Mouse (Mus musculus) embryonic facial prominence, embryonic 11.5 days (tissue): Measurements from ENCODE around the gene Gdf1. TPM values are rescaled to one million over a fixed set of nuclear protein-coding genes. Genes with fewer than 3 reads are reported as not detected.
A peak's percentile ranks its signal among the peaks of the same experiment; 100 is the strongest.

Source experiments
- ATAC-seq: fragments of 200-750 bp; cut with Nextera tagmentation; replicated peaks from 2 replicates; pipeline ENCODE4 v1.8.0; 2017; ENCODE audit warnings: low read depth; ENCODE audit not compliant: insufficient number of reproducible peaks, low FRiP score, low TSS enrichment
- DNase-seq: peaks from one replicate; pipeline ENCODE4 v3.0.0-alpha.2; 2015; ENCODE audit warnings: low spot score
- H3K27ac ChIP-seq: fragments of 300-500 bp; sonication (generic); replicated peaks from 2 replicates; pipeline ENCODE4 v1.5.1; 2014; ENCODE audit warnings: mild to moderate bottlenecking, low read depth, low read length, control low read depth
- H3K27me3 ChIP-seq: fragments of 300-500 bp; sonication (generic); 2 replicates; pipeline ENCODE4 v1.6.1; 2014; ENCODE audit warnings: mild to moderate bottlenecking, low read length, moderate library complexity, mixed read lengths; ENCODE audit not compliant: control insufficient read depth, insufficient read depth
- H3K36me3 ChIP-seq: fragments of 300-500 bp; sonication (generic); replicated peaks from 2 replicates; pipeline ENCODE4 v1.6.1; 2014; ENCODE audit warnings: low read depth, mild to moderate bottlenecking, low read length, moderate library complexity, mixed read lengths; ENCODE audit not compliant: control insufficient read depth, insufficient read depth
- H3K4me1 ChIP-seq: fragments of 300-500 bp; sonication (generic); 2 replicates; pipeline ENCODE4 v1.6.1; 2014; ENCODE audit warnings: low read length, mixed read lengths; ENCODE audit not compliant: control insufficient read depth, insufficient read depth
- H3K4me2 ChIP-seq: fragments of 300-500 bp; sonication (generic); 2 replicates; pipeline ENCODE4 v1.6.1; 2014; ENCODE audit warnings: low read depth, mild to moderate bottlenecking, control low read depth, low read length, moderate library complexity
- H3K4me3 ChIP-seq: fragments of 300-500 bp; sonication (generic); 2 replicates; pipeline ENCODE4 v1.5.1; 2014; ENCODE audit warnings: low read depth, low read length, control low read depth
- H3K9ac ChIP-seq: fragments of 300-500 bp; sonication (generic); replicated peaks from 2 replicates; pipeline ENCODE4 v1.6.1; 2014; ENCODE audit warnings: mild to moderate bottlenecking, control low read depth, low read length
- H3K9me3 ChIP-seq: fragments of 300-500 bp; sonication (generic); replicated peaks from 2 replicates; pipeline ENCODE4 v1.6.1; 2016; ENCODE audit warnings: mild to moderate bottlenecking, low read length, inconsistent platforms, mixed read lengths; ENCODE audit not compliant: control insufficient read depth
- WGBS: fragments of 180-500 bp; shearing (Covaris S2); extraction: QIAGEN DNeasy Blood & Tissue Kit; methylation state at CpG from one replicate; pipeline ENCODE4 v1.1.7; 2014; 5-methylcytosine and 5-hydroxymethylcytosine counted together
- polyA plus RNA-seq: library from polyadenylated mRNA; unstranded; fragments of >200 nt; fragmentation: Nextera tagmentation; extraction: Ambion mirVana; gene quantifications from 2 replicates; pipeline ENCODE4 v1.2.1, GENCODE M21; 2014

The Gdf1 gene
- polyA plus RNA-seq, 1 experiment from 2014 or later, result 0.22 TPM

- Histone ChIP-seq H3K36me3 (peaks cover 24% of the 10 kb centered on the region), H3K27ac (0 out of 2 replicates have a peak overlapping the region, but pooled peaks have one; percentile 2), H3K9ac (no peak overlapping the region), H3K4me2 (no peak overlapping the region), H3K4me1 (peaks cover 12% of the 10 kb centered on the region), H3K9me3 (no peaks in the 10 kb centered on the region), H3K27me3 (no peaks in the 10 kb centered on the region), H3K4me3 (no peak overlapping the region)
- DNase-seq (peak; percentile 88), ATAC-seq (peak; percentile 70)
- whole genome bisulfite sequencing, result 24% methylated on average over 41 of the region's 41 CpGs
Measured at GRCm38 (mm10) chr8:70332070-70332877, 2.7 kb downstream of the Gdf1 start.

GRCm38 (mm10) chr8:70332878-70333202 lies 3.2 kb downstream of the Gdf1 start:
- H3K36me3 ChIP-seq, result peaks cover 26% of the 10 kb centered on the region
- no peak overlapping the region for H3K4me3 ChIP-seq
- H3K27me3 ChIP-seq, result no peaks in the 10 kb centered on the region
- peaks cover 12% of the 10 kb centered on the region for H3K4me1 ChIP-seq
- H3K9me3 ChIP-seq, result no peaks in the 10 kb centered on the region
- H3K9ac ChIP-seq, result no peak overlapping the region
- no peak overlapping the region for H3K27ac ChIP-seq
- WGBS, result 93% methylated on average over 6 of the region's 6 CpGs
- DNase-seq (no peak), ATAC-seq (no peak)
- no peak overlapping the region for H3K4me2 ChIP-seq

- Histone ChIP-seq H3K36me3 (peaks cover 24% of the 10 kb centered on the region), H3K4me1 (peaks cover 3% of the 10 kb centered on the region; the same call in 1 of the 2 replicates), H3K9me3 (no peaks in the 10 kb centered on the region), H3K4me2 (no peak overlapping the region), H3K27me3 (no peaks in the 10 kb centered on the region), H3K4me3 (no peak overlapping the region), H3K9ac (no peak overlapping the region), H3K27ac (no peak overlapping the region)
- ATAC-seq, result no peak
- no peak for DNase-seq
- WGBS, result 92% methylated on average over 7 of the region's 7 CpGs
Measured at GRCm38 (mm10) chr8:70338931-70339330, 9.3 kb downstream of the Gdf1 start.

- H3K4me3 ChIP-seq, result no peak overlapping the region
- no peak overlapping the region for H3K4me2 ChIP-seq
- 93% methylated on average over 7 of the region's 7 CpGs for WGBS
- H3K4me1 ChIP-seq, result peaks cover 3% of the 10 kb centered on the region; the same call in 1 of the 2 replicates
- H3K27me3 ChIP-seq, result no peaks in the 10 kb centered on the region
- H3K36me3 ChIP-seq, result peaks cover 9% of the 10 kb centered on the region
- H3K9ac ChIP-seq, result no peak overlapping the region
- ATAC-seq (no peak), DNase-seq (no peak)
- H3K9me3 ChIP-seq, result no peaks in the 10 kb centered on the region
- no peak overlapping the region for H3K27ac ChIP-seq
Measured at GRCm38 (mm10) chr8:70340659-70341058, 11.0 kb downstream of the Gdf1 start.

- H3K4me1 ChIP-seq, result peaks cover 3% of the 10 kb centered on the region; the same call in 1 of the 2 replicates
- WGBS, result 95% methylated on average over 14 of the region's 14 CpGs
- H3K4me3 ChIP-seq, result no peak overlapping the region
- no peaks in the 10 kb centered on the region for H3K9me3 ChIP-seq
- H3K36me3 ChIP-seq, result peaks cover 9% of the 10 kb centered on the region
- no peak overlapping the region for H3K4me2 ChIP-seq
- H3K27ac ChIP-seq, result no peak overlapping the region
- no peak for DNase-seq
- no peak for ATAC-seq
- no peak overlapping the region for H3K9ac ChIP-seq
- no peaks in the 10 kb centered on the region for H3K27me3 ChIP-seq
Measured at GRCm38 (mm10) chr8:70342007-70342406, 12.4 kb downstream of the Gdf1 start.

GRCm38 (mm10) chr8:70343076-70343475 lies 13.5 kb downstream of the Gdf1 start:
- H3K36me3 ChIP-seq, result peaks cover 6% of the 10 kb centered on the region
- no peaks in the 10 kb centered on the region for H3K27me3 ChIP-seq
- H3K4me1 ChIP-seq, result peaks cover 3% of the 10 kb centered on the region; the same call in 1 of the 2 replicates
- ATAC-seq, result peak; percentile 10; the same call in 1 of the 2 replicates
- H3K27ac ChIP-seq, result no peak overlapping the region; the same call in 1 of the 2 replicates
- WGBS, result 37% methylated on average over 7 of the region's 7 CpGs
- H3K9ac ChIP-seq, result no peak overlapping the region
- H3K9me3 ChIP-seq, result no peaks in the 10 kb centered on the region
- no peak overlapping the region for H3K4me2 ChIP-seq
- no peak overlapping the region for H3K4me3 ChIP-seq
- DNase-seq, result peak; percentile 64

GRCm38 (mm10) chr8:70343696-70344095 lies 14.1 kb downstream of the Gdf1 start:
- H3K4me2 ChIP-seq, result no peak overlapping the region
- H3K36me3 ChIP-seq, result peaks cover 2% of the 10 kb centered on the region
- no peak overlapping the region; the same call in 1 of the 2 replicates for H3K27ac ChIP-seq
- H3K9ac ChIP-seq, result no peak overlapping the region; the same call in 1 of the 2 replicates
- peaks cover 3% of the 10 kb centered on the region; the same call in 1 of the 2 replicates for H3K4me1 ChIP-seq
- no peak overlapping the region for H3K4me3 ChIP-seq
- H3K9me3 ChIP-seq, result no peaks in the 10 kb centered on the region
- H3K27me3 ChIP-seq, result no peaks in the 10 kb centered on the region
- ATAC-seq, result no peak
- WGBS, result 62% methylated on average over 6 of the region's 6 CpGs
- DNase-seq, result peak; percentile 56

- no peak for DNase-seq
- H3K36me3 ChIP-seq, result peaks cover 2% of the 10 kb centered on the region
- 91% methylated on average over 2 of the region's 2 CpGs for WGBS
- ATAC-seq, result no peak
- no peaks in the 10 kb centered on the region for H3K9me3 ChIP-seq
- peaks cover 3% of the 10 kb centered on the region; the same call in 1 of the 2 replicates for H3K4me1 ChIP-seq
- no peak overlapping the region for H3K9ac ChIP-seq
- H3K27me3 ChIP-seq, result no peaks in the 10 kb centered on the region
- H3K27ac ChIP-seq, result no peak overlapping the region
- H3K4me2 ChIP-seq, result no peak overlapping the region
- H3K4me3 ChIP-seq, result no peak overlapping the region
Measured at GRCm38 (mm10) chr8:70344279-70344678, 14.7 kb downstream of the Gdf1 start.
